Mouse (Mus musculus): Measurements from ENCODE around the gene Iqcn.

DNA sequence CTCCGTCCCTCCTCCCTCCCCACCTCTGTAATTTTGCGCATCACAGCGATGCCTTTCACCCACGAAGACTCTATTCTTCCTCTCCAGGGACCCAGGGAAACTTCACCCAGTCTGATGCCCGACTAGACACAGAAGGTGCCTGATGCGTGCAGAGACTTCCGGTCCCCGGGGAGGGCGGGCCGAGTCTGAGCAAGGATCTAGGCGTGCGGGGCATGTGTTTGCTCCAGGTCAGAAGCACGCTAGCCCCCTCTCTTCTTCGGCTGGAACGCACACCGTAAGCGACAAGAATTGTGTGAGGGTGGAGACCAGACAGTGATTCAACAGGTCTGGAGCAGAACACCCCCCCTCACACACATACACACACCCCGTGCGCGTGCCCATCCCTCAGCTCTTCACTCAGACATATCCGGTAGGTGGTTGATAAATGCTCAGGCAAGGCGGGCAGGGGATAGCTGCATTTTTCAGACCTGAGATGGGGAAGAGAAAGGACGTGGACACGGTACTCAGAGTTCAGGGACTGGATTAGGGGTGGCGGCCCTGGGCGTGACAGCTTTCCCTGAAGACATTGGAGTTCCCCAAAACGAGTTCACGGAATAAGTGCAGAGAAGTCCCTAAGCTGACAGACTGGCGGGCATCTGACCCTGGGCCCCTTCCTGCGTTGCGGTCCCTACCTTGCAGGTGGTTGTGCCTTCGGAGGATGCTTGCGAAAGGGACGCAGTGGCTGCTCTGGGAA is 62.7 kb downstream of the Iqcn start:
- TF ChIP-seq CTCF (IDR thresholded peaks at IDR 0.05; ENCODE audit: control insufficient read depth, insufficient read depth, insufficient read length): no peak
- no peak for TF ChIP-seq MAX (IDR thresholded peaks at IDR 0.05)
- no peak for TF ChIP-seq CEBPB (IDR thresholded peaks at IDR 0.05; ENCODE audit: low read depth)
